23 mouse cellular contexts compared by ENCODE assay signal in the genomic region with DNA sequence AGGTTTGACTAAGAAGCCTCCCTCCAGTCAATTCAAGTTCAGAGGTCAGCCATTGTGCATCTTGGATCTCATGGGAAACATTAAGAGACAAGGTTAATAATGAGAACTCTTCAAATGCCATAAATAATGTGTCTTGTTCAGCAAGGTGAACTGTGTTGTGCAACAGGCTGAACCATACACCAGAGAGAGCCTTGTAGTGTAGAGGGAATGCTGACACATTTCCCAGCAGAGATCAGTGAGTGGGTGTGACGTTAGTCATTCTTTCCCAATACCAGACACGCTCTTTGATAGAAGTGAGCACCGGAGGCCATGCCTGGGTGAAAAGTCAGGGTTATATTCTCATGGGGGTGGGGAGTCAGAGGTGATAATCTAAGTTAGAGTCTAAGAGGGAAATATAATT. TPM values are rescaled to one million over a fixed set of nuclear protein-coding genes. Genes with fewer than 3 reads are reported as not detected.
DNase-seq lines count a peak whose midpoint lies in the region; ATAC-seq lines count a peak whose summit lies in the region.
"Had no signal": no experiment of that assay in that cellular context is flagged by ENCODE, and none has a peak within 500 bp of the region (broad histone marks: within the 10 kb centered on the region; RNA-seq: fewer than 3 reads in every experiment).

No protein-coding gene starts in this region.

- H3K36me3 ChIP-seq in liver, embryonic 16.5 days (ENCODE audit: control insufficient read depth, insufficient read depth) = no peaks in the 10 kb centered on the region
- no peaks in the 10 kb centered on the region for H3K36me3 ChIP-seq in heart, embryonic 11.5 days (ENCODE audit: control insufficient read depth, insufficient read depth, low read length)
- H3K36me3 ChIP-seq: embryonic facial prominence, embryonic 12.5 days; forebrain, embryonic 10.5 days; hindbrain, embryonic 13.5 days; intestine, embryonic 15.5 days had no signal

- H3K4me1 ChIP-seq in liver, embryonic 16.5 days (ENCODE audit: control insufficient read depth, low read depth, low read length) = no peaks in the 10 kb centered on the region
- H3K4me1 ChIP-seq in heart, embryonic 11.5 days (ENCODE audit: control insufficient read depth, insufficient read depth, low read length) = no peaks in the 10 kb centered on the region
- H3K4me1 ChIP-seq: embryonic facial prominence, embryonic 12.5 days; forebrain, embryonic 10.5 days; hindbrain, embryonic 13.5 days; intestine, embryonic 15.5 days had no signal

- H3K9me3 ChIP-seq in liver, embryonic 16.5 days (replicated peaks; ENCODE audit: control insufficient read depth, low read length) = no peaks in the 10 kb centered on the region
- no peaks in the 10 kb centered on the region for H3K9me3 ChIP-seq in heart, embryonic 11.5 days (replicated peaks; ENCODE audit: control insufficient read depth, low read length)
- H3K9me3 ChIP-seq: embryonic facial prominence, embryonic 12.5 days; forebrain, embryonic 10.5 days; hindbrain, embryonic 13.5 days; intestine, embryonic 15.5 days had no signal

- no peak for DNase-seq in liver
- peak; percentile 67 for DNase-seq in NIH3T3 (ENCODE audit: low read depth)
- DNase-seq in adrenal gland, postnatal 10 days = peak; percentile 42
- DNase-seq in fibroblast of lung, adult 2 months (ENCODE audit: low read depth) = peak; percentile 17
- DNase-seq in cerebellum, postnatal 36 days = no peak
- no peak for DNase-seq in cerebellum, adult 18-20 months
- DNase-seq: cerebellum, adult 8-10 months; cerebellum, postnatal 14 days; gastrocnemius, adult 2 months; gastrocnemius, postnatal 25 days; heart, adult 11 months; heart, postnatal 10 days; kidney, adult 8-10 months had no signal

- no peaks in the 10 kb centered on the region for H3K27me3 ChIP-seq in liver, embryonic 16.5 days (ENCODE audit: control insufficient read depth, insufficient read depth, low read depth, low read length)
- H3K27me3 ChIP-seq in heart, embryonic 11.5 days (ENCODE audit: control insufficient read depth, insufficient read depth, low read length) = no peaks in the 10 kb centered on the region
- H3K27me3 ChIP-seq: embryonic facial prominence, embryonic 12.5 days; hindbrain, embryonic 13.5 days; intestine, embryonic 15.5 days had no signal

- no peak overlapping the region for H3K27ac ChIP-seq in liver, embryonic 16.5 days (ENCODE audit: low read length)
- no peak overlapping the region for H3K27ac ChIP-seq in heart, embryonic 11.5 days (ENCODE audit: low read depth, low read length)
- H3K27ac ChIP-seq: embryonic facial prominence, embryonic 12.5 days; forebrain, embryonic 10.5 days; gastrocnemius, adult 2 months; hindbrain, embryonic 13.5 days; intestine, embryonic 15.5 days had no signal

- H3K4me2 ChIP-seq in liver, embryonic 16.5 days (ENCODE audit: low read depth, low read length) = no peak overlapping the region
- H3K4me2 ChIP-seq in heart, embryonic 11.5 days = no peak overlapping the region
- H3K4me2 ChIP-seq: embryonic facial prominence, embryonic 12.5 days; hindbrain, embryonic 13.5 days; intestine, embryonic 15.5 days had no signal

- peak; percentile 43; the same call in 1 of the 2 replicates for ATAC-seq in liver, embryonic 16.5 days (ENCODE audit: low read depth)
- ATAC-seq in heart, embryonic 11.5 days (replicated peaks; ENCODE audit: insufficient number of reproducible peaks, low FRiP score, low TSS enrichment) = no peak
- ATAC-seq: forebrain, embryonic 14.5 days; intestine, embryonic 15.5 days had no signal

- no peak overlapping the region for H3K9ac ChIP-seq in liver, embryonic 16.5 days (ENCODE audit: low read depth, low read length)
- no peak overlapping the region for H3K9ac ChIP-seq in heart, embryonic 11.5 days (ENCODE audit: low read depth, low read length)
- H3K9ac ChIP-seq: embryonic facial prominence, embryonic 12.5 days; hindbrain, embryonic 13.5 days; intestine, embryonic 15.5 days had no signal

- no peak overlapping the region for H3K4me3 ChIP-seq in liver, embryonic 16.5 days (ENCODE audit: low read depth, low read length)
- H3K4me3 ChIP-seq in heart, embryonic 11.5 days (ENCODE audit: low read depth, low read length) = no peak overlapping the region
- H3K4me3 ChIP-seq: embryonic facial prominence, embryonic 12.5 days; forebrain, embryonic 10.5 days; gastrocnemius, adult 2 months; hindbrain, embryonic 13.5 days; intestine, embryonic 15.5 days had no signal

- 58% methylated on average over 3 of the region's 3 CpGs for WGBS in liver, embryonic 16.5 days (ENCODE audit: insufficient replicate concordance)
- WGBS in heart, embryonic 11.5 days (ENCODE audit: insufficient replicate concordance) = 67% methylated on average over 3 of the region's 3 CpGs

RNA-seq across cellular contexts. Expression of a gene that starts 46.4 kb away (rescaled TPM):
- not detected in 2 replicates for polyA plus RNA-seq in liver, embryonic 16.5 days (2015; fragmentation: Nextera tagmentation; extraction: Ambion mirVana)
- total RNA-seq in adrenal gland, postnatal 10 days (2021) = not detected
- 0.58 and 0.86 TPM in 2 replicates for polyA plus RNA-seq in heart, embryonic 11.5 days (2014; fragmentation: Nextera tagmentation; extraction: Ambion mirVana)
- total RNA-seq: gastrocnemius, adult 2 months; gastrocnemius, postnatal 25 days; heart, postnatal 10 days; hematopoietic stem cell, adult 5-6 weeks; MEL had no signal
- polyA plus RNA-seq: C2C12 had no signal

Comparison
In these comparisons a context has a peak if more than half of its experiments do, and no peak if none do; other contexts are left out.
1. DNase-seq: peak in NIH3T3 (single experiment), adrenal gland, postnatal 10 days (single experiment) and fibroblast of lung, adult 2 months (single experiment); none in liver (single experiment), cerebellum, postnatal 36 days (0 of 2) and cerebellum, adult 18-20 months (0 of 2).